Mouse (Mus musculus): ENCODE measurements around the gene St6galnac1.

Gene St6galnac1

DNA sequence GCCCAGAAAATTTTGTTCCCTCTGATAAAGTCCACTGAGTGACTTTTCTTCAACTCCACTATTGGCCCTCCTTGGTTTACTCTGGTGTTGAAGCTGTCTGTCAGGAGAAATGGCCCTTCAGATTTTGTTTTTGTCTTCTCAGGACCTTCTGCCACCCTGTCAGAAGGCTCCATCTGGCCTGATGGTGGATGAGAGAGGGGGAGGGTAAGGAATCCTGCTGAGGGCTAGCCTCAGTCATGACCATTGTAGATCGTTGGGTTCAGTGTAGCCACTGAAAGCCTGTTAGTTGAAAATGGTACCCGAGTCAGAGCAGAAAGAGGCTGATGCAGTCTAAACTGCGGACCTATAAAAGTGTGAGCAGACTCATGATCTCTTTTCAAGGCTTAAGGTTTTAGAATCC is 49.2 kb downstream of the St6galnac1 start:
- DNase-seq (ENCODE audit: low read depth, low spot score): peak; percentile 59

DNA sequence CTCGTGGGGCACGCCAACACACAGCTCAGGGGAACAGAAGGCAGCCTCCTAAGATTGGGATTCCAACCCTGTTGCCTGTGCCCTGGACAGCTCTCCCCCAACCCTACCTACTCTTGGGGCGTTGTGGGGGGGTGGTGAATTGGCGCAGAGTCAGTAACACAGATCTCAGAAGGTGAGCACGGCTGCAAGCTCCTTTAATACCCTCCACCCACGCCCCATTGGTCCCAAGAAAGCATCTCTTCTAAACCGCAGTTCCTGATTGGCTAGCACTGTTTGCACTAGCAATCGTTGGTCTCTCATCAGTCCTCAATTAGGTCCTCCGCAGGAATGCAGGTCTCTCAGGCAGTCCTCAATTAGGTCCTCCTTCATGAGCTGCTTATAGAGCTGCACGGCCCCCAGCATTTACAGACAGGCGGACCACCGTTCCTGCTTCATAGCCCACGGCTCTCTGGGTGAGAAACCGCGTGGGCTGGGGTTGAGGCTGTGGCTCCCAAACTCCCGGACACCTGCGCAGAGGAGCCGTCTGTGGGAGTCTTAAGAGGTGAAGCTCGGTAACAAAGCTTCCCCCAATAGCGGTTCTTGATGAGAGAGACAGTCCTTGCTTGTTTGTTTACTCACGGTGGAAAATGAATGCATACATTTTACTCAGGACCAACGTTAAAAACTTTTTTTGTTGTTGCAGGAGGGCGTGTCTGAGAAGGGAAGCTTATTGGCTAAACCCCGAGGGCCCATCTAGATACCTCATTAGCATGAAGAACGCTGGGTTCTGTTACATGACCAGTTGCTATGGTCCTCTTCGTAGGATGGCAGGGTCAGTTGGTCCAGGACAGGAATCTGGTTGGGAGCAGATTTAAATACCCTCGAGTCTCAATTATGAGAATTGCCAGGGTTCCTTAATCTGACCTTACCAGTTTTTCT is 50.0 kb downstream of the St6galnac1 start:
- DNase-seq (ENCODE audit: low read depth, low spot score): peak; percentile 100

DNA sequence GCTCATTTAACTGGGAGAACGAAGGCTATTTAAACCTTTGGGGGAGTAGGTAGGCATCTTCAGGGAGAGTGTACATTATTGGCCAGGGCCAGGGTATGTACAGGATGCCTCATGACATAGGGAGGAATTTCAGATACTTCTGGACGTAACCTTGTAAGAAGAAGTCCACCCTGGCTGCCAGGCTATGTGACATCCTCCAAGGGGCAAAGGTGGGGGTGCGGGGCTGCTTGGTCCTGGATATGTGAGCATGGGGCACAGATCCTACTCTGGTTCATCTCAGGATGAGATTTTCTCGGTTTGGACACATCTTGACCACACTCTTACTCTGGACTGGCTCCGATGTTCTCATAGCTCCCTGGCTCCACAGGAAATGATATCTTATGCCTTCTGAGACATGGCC is 52.2 kb downstream of the St6galnac1 start:
- DNase-seq (ENCODE audit: low read depth, low spot score): no peak

DNA sequence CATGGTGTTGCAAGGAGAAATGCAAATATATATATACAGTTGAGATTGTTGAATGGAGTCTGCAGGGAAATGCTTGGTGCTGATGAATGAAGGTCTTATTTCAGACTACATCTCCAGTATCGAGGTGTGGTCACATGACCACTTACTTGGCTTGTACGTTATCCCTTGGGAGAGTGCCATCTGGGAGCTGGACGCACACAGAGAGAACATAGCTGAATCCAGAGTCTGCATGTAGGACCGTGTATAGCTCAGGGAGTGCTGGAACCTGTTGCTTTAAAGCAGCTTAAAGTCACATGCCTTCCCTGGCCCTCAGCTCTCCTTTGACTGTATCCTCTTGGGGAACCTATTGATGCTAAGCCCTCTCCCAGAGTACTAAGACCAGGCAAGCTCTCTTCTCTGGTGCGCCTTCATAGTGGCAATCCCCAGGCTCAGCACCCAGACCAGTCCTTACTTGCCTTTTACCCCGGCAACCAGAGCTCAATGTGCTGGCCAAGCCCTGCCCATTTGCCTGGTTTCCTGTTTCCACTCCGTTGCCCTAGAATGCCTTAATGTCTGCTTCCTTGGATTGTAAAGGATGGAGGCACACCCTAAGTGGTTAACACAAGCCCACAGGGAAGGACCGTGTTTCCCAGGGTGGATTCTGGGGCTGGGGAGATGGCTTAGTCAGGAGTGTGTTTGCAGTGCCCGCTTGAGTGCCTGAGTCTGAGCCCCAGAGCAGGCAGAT is 53.6 kb downstream of the St6galnac1 start:
- no peak for DNase-seq (ENCODE audit: low read depth, low spot score)

DNA sequence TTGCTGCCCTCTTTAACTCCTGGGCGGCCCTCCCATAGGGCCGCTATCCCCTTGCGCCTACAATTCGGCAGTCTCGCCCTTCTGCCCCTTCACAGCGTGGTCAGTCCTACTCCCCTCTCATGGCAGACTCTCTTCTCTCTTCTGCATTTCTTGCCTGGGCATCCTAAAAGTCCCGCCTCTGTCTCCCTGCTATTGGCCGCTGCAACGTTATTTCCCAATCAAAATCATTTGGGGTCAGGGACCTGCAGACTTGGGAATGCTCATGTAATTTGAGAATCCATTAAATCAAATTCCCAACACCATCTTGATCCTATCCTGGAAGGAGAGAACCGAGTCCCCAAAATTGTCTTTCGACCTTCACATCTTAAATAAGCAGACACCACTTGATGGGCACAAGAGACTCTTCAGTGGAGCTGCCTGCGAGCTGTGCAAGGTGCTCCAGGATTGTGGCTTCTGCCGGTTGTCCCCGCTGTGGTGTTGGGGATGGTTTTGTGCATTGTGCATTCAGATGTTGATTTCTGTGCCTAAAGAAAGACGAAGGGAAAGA is 54.9 kb downstream of the St6galnac1 start:
- DNase-seq (ENCODE audit: low read depth, low spot score): peak; percentile 54
